Mouse (Mus musculus) heart, postnatal 0 days (tissue): ENCODE data around the gene Tpcn2. TPM values are rescaled to one million over a fixed set of nuclear protein-coding genes. Genes with fewer than 3 reads are reported as not detected.

Experiments used
- ATAC-seq: fragments of 200-750 bp; cut with Nextera tagmentation; 2 replicates; pipeline ENCODE4 v1.8.0; 2017; ENCODE audit warnings: low read depth, moderate number of reproducible peaks, moderate library complexity; ENCODE audit not compliant: insufficient read depth
- DNase-seq: peaks from one replicate; pipeline ENCODE4 v3.0.0-alpha.2; 2016; ENCODE audit warnings: low spot score
- H3K27ac ChIP-seq: fragments of 300-500 bp; sonication (generic); 2 replicates; pipeline ENCODE4 v1.5.1; 2014; ENCODE audit warnings: low read depth, mild to moderate bottlenecking
- H3K27me3 ChIP-seq: fragments of 300-500 bp; sonication (generic); 2 replicates; pipeline ENCODE4 v1.6.1; 2014; ENCODE audit warnings: low read length, mixed read lengths; ENCODE audit not compliant: control insufficient read depth, insufficient read depth
- H3K36me3 ChIP-seq: fragments of 300-500 bp; sonication (generic); replicated peaks from 2 replicates; pipeline ENCODE4 v1.6.1; 2014; ENCODE audit warnings: low read length, mixed read lengths; ENCODE audit not compliant: control insufficient read depth, insufficient read depth
- H3K4me1 ChIP-seq: fragments of 300-500 bp; sonication (generic); 2 replicates; pipeline ENCODE4 v1.6.1; 2014; ENCODE audit warnings: antibody characterized with exemption; ENCODE audit not compliant: control insufficient read depth, insufficient read depth
- H3K4me2 ChIP-seq: fragments of 300-500 bp; sonication (generic); 2 replicates; pipeline ENCODE4 v1.6.1; 2014; ENCODE audit warnings: low read depth, mild to moderate bottlenecking, low read length, moderate library complexity
- H3K4me3 ChIP-seq: fragments of 300-500 bp; sonication (generic); 2 replicates; pipeline ENCODE4 v1.5.1; 2014; ENCODE audit warnings: low read depth, low read length
- H3K9ac ChIP-seq: fragments of 300-500 bp; sonication (generic); replicated peaks from 2 replicates; pipeline ENCODE4 v1.6.1; 2014; ENCODE audit warnings: low read depth, low read length, mixed read lengths
- H3K9me3 ChIP-seq: fragments of 300-500 bp; sonication (generic); replicated peaks from 2 replicates; pipeline ENCODE4 v1.6.1; 2016; ENCODE audit warnings: low read length; ENCODE audit not compliant: control insufficient read depth
- CTCF ChIP-seq: IDR thresholded peaks from 2 replicates; pipeline ENCODE4 v1.5.1; 2016; ENCODE audit warnings: antibody characterized with exemption, control low read depth, low read depth
- EP300 ChIP-seq: IDR thresholded peaks from 2 replicates; pipeline ENCODE4 v1.6.1; 2016; ENCODE audit warnings: antibody characterized with exemption, low read depth
- WGBS: fragments of 180-500 bp; shearing (Covaris S2); extraction: QIAGEN DNeasy Blood & Tissue Kit; methylation state at CpG from one replicate; pipeline ENCODE4 v1.1.7; 2014; 5-methylcytosine and 5-hydroxymethylcytosine counted together
- polyA plus RNA-seq: library from polyadenylated mRNA; unstranded; fragments of >200 nt; fragmentation: Nextera tagmentation; extraction: Ambion mirVana; gene quantifications from 2 replicates; pipeline ENCODE4 v1.2.1, GENCODE M21; 2015
- total RNA-seq: library from RNA; depleted of rRNA; stranded (reverse); fragments of >200 nt; gene quantifications from 2 replicates; pipeline ENCODE4 v1.2.3, GENCODE M21; 2014; ENCODE audit warnings: low replicate concordance

Gene Tpcn2
- total and polyA plus RNA-seq, 2 experiments from 2014 or later, result 2.7 to 6.1 TPM

GRCm38 (mm10) chr7:145309877-145310276 is 26.1 kb upstream of the Tpcn2 start:
- ATAC-seq (no peak), DNase-seq (no peak)
- Histone ChIP-seq H3K4me2 (no peak overlapping the region), H3K4me3 (no peak overlapping the region), H3K27ac (no peak overlapping the region), H3K36me3 (no peaks in the 10 kb centered on the region), H3K9me3 (no peaks in the 10 kb centered on the region), H3K9ac (no peak overlapping the region), H3K27me3 (no peaks in the 10 kb centered on the region), H3K4me1 (no peaks in the 10 kb centered on the region)
- no peak for TF ChIP-seq CTCF
- no peak for TF ChIP-seq EP300
- WGBS, result 50% methylated on average over 1 of the region's 1 CpGs

GRCm38 (mm10) chr7:145308866-145309265 is 25.1 kb upstream of the Tpcn2 start:
- Histone ChIP-seq H3K4me1 (no peaks in the 10 kb centered on the region), H3K4me3 (no peak overlapping the region), H3K9me3 (no peaks in the 10 kb centered on the region), H3K27ac (no peak overlapping the region), H3K36me3 (no peaks in the 10 kb centered on the region), H3K27me3 (no peaks in the 10 kb centered on the region), H3K9ac (no peak overlapping the region), H3K4me2 (no peak overlapping the region)
- no peak for DNase-seq
- 43% methylated on average over 4 of the region's 4 CpGs for WGBS
- ATAC-seq, result no peak; the same call in 1 of the 2 replicates
- TF ChIP-seq CTCF (no peak), EP300 (no peak)

- no peak overlapping the region for H3K4me2 ChIP-seq
Measured at GRCm38 (mm10) chr7:145308061-145308675, 24.4 kb upstream of the Tpcn2 start.

DNA sequence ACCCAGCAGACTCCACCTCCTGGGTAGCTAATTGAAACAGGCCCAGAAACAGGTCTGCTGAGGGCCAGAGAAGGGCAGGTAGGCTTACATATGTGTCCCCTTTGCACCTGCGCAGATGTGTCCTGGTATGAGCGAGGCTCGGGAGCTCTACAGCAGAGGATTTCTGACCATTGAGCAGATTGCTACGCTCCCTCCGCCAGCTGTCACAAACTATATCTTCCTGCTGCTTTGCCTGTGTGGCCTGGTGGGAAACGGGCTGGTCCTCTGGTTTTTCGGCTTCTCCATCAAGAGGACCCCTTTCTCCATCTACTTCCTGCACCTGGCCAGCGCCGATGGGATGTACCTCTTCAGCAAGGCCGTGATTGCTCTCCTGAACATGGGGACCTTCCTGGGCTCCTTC is 23.8 kb upstream of the Tpcn2 start:
- DNase-seq (no peak), ATAC-seq (no peak)
- H3K27me3 ChIP-seq, result no peaks in the 10 kb centered on the region
- H3K4me1 ChIP-seq, result no peaks in the 10 kb centered on the region
- 88% methylated on average over 10 of the region's 10 CpGs for WGBS
- TF ChIP-seq EP300, result no peak
- no peak for TF ChIP-seq CTCF
- no peak overlapping the region for H3K9ac ChIP-seq
- no peaks in the 10 kb centered on the region for H3K9me3 ChIP-seq
- H3K27ac ChIP-seq, result no peak overlapping the region
- H3K36me3 ChIP-seq, result no peaks in the 10 kb centered on the region
- H3K4me2 ChIP-seq, result no peak overlapping the region
- H3K4me3 ChIP-seq, result no peak overlapping the region

More at GRCm38 (mm10) chr7:145308061-145308675, 24.4 kb upstream of the Tpcn2 start:
- no peak for ATAC-seq
- no peaks in the 10 kb centered on the region for H3K4me1 ChIP-seq
- H3K36me3 ChIP-seq, result no peaks in the 10 kb centered on the region
- DNase-seq, result no peak
- no peak overlapping the region for H3K27ac ChIP-seq
- no peaks in the 10 kb centered on the region for H3K27me3 ChIP-seq
- H3K4me3 ChIP-seq, result no peak overlapping the region
- TF ChIP-seq CTCF (no peak), EP300 (no peak)
- H3K9ac ChIP-seq, result no peak overlapping the region
- no peaks in the 10 kb centered on the region for H3K9me3 ChIP-seq
- WGBS, result 69% methylated on average over 30 of the region's 30 CpGs

- H3K36me3 ChIP-seq, result no peaks in the 10 kb centered on the region
- no peaks in the 10 kb centered on the region for H3K4me1 ChIP-seq
- WGBS, result 66% methylated on average over 2 of the region's 2 CpGs
- DNase-seq, result no peak
- no peak overlapping the region for H3K4me3 ChIP-seq
- H3K27me3 ChIP-seq, result no peaks in the 10 kb centered on the region
- TF ChIP-seq EP300 (no peak), CTCF (no peak)
- H3K9ac ChIP-seq, result no peak overlapping the region
- ATAC-seq, result no peak
- H3K4me2 ChIP-seq, result no peak overlapping the region
- H3K27ac ChIP-seq, result no peak overlapping the region
- H3K9me3 ChIP-seq, result no peaks in the 10 kb centered on the region
Measured at GRCm38 (mm10) chr7:145304153-145304552, 20.3 kb upstream of the Tpcn2 start.
